Mouse (Mus musculus) lung, postnatal 0 days (tissue): ENCODE results near the gene Gak.

Experiments
- CTCF ChIP-seq: IDR thresholded peaks from 2 replicates; pipeline ENCODE4 v1.5.1; 2016; ENCODE audit warnings: antibody characterized with exemption, mild to moderate bottlenecking
- EP300 ChIP-seq: IDR thresholded peaks from 2 replicates; pipeline ENCODE4 v1.6.1; 2016; ENCODE audit warnings: antibody characterized with exemption, mild to moderate bottlenecking, control low read depth

- TF ChIP-seq CTCF (no peak), EP300 (no peak)
Measured at GRCm38 (mm10) chr5:108651136-108651720, 21.7 kb upstream of the Gak start.
